Mouse (Mus musculus) embryonic facial prominence, embryonic 12.5 days (tissue): ENCODE data around the gene Camta1. TPM values are rescaled to one million over a fixed set of nuclear protein-coding genes. Genes with fewer than 3 reads are reported as not detected.

Experiments used
- ATAC-seq: fragments of 200-750 bp; cut with Nextera tagmentation; 2 replicates; pipeline ENCODE4 v1.8.0; 2017; ENCODE audit not compliant: insufficient number of reproducible peaks, insufficient read depth, low FRiP score, low TSS enrichment
- H3K27ac ChIP-seq: fragments of 300-500 bp; sonication (generic); 2 replicates; pipeline ENCODE4 v1.5.1; 2016; ENCODE audit warnings: mild to moderate bottlenecking
- H3K27me3 ChIP-seq: fragments of 300-500 bp; sonication (generic); 2 replicates; pipeline ENCODE4 v1.6.1; 2016; ENCODE audit warnings: mild to moderate bottlenecking, moderate library complexity
- H3K36me3 ChIP-seq: fragments of 300-500 bp; sonication (generic); 2 replicates; pipeline ENCODE4 v1.6.1; 2016; ENCODE audit warnings: mild to moderate bottlenecking
- H3K4me1 ChIP-seq: fragments of 300-500 bp; sonication (generic); 2 replicates; pipeline ENCODE4 v1.6.1; 2016
- H3K4me2 ChIP-seq: fragments of 300-500 bp; sonication (generic); replicated peaks from 2 replicates; pipeline ENCODE4 v1.6.1; 2016; ENCODE audit warnings: mild to moderate bottlenecking, moderate library complexity
- H3K4me3 ChIP-seq: fragments of 300-500 bp; sonication (generic); 2 replicates; pipeline ENCODE4 v1.5.1; 2016; ENCODE audit warnings: mild to moderate bottlenecking
- H3K9ac ChIP-seq: fragments of 300-500 bp; sonication (generic); 2 replicates; pipeline ENCODE4 v1.6.1; 2016; ENCODE audit warnings: mild to moderate bottlenecking, moderate library complexity
- H3K9me3 ChIP-seq: fragments of 300-500 bp; sonication (generic); 2 replicates; pipeline ENCODE4 v1.6.1; 2016; ENCODE audit warnings: mild to moderate bottlenecking, moderate library complexity
- WGBS: fragments of 180-500 bp; shearing (Covaris S2); methylation state at CpG from one replicate; pipeline ENCODE4 v1.1.7; 2016; 5-methylcytosine and 5-hydroxymethylcytosine counted together
- polyA plus RNA-seq: library from polyadenylated mRNA; unstranded; fragments of >200 nt; fragmentation: Nextera tagmentation; extraction: Ambion mirVana; gene quantifications from 2 replicates; pipeline ENCODE4 v1.2.1, GENCODE M21; 2016

The Camta1 gene
- polyA plus RNA-seq, 1 experiment from 2014 or later, result 115 TPM

- H3K36me3 ChIP-seq, result no peaks in the 10 kb centered on the region
- no peak overlapping the region for H3K4me2 ChIP-seq
- H3K9ac ChIP-seq, result no peak overlapping the region
- no peak overlapping the region for H3K4me3 ChIP-seq
- H3K4me1 ChIP-seq, result peaks cover 19% of the 10 kb centered on the region
- H3K9me3 ChIP-seq, result no peaks in the 10 kb centered on the region
- H3K27me3 ChIP-seq, result no peaks in the 10 kb centered on the region
- WGBS, result 93% methylated on average over 7 of the region's 7 CpGs
- H3K27ac ChIP-seq, result no peak overlapping the region
- no peak for ATAC-seq
Observed at GRCm38 (mm10) chr4:151414952-151415351, 446.7 kb downstream of the Camta1 start.

- H3K9me3 ChIP-seq, result 0 out of 2 replicates have a peak, but pooled peaks cover 5% of the 10 kb centered on the region
- H3K4me1 ChIP-seq, result peaks cover 14% of the 10 kb centered on the region
- ATAC-seq, result no peak
- H3K4me3 ChIP-seq, result no peak overlapping the region
- no peak overlapping the region for H3K27ac ChIP-seq
- H3K36me3 ChIP-seq, result no peaks in the 10 kb centered on the region
- H3K27me3 ChIP-seq, result no peaks in the 10 kb centered on the region
- peak overlapping the region; percentile 22; the same call in 1 of the 2 replicates for H3K4me2 ChIP-seq
- H3K9ac ChIP-seq, result no peak overlapping the region
- 28% methylated on average over 14 of the region's 14 CpGs for WGBS
Observed at GRCm38 (mm10) chr4:151411641-151412061, 450.0 kb downstream of the Camta1 start.

GRCm38 (mm10) chr4:151411016-151411415, 450.7 kb downstream of the Camta1 start:
- no peak for ATAC-seq
- Histone ChIP-seq H3K4me2 (no peak overlapping the region), H3K27me3 (no peaks in the 10 kb centered on the region), H3K4me3 (no peak overlapping the region), H3K36me3 (no peaks in the 10 kb centered on the region), H3K9me3 (0 out of 2 replicates have a peak, but pooled peaks cover 5% of the 10 kb centered on the region), H3K27ac (no peak overlapping the region), H3K4me1 (peaks cover 14% of the 10 kb centered on the region), H3K9ac (no peak overlapping the region)
- WGBS, result 60% methylated on average over 3 of the region's 3 CpGs

- ATAC-seq, result no peak
- 70% methylated on average over 6 of the region's 6 CpGs for WGBS
- no peaks in the 10 kb centered on the region for H3K27me3 ChIP-seq
- H3K4me2 ChIP-seq, result no peak overlapping the region
- 0 out of 2 replicates have a peak, but pooled peaks cover 5% of the 10 kb centered on the region for H3K9me3 ChIP-seq
- H3K4me3 ChIP-seq, result no peak overlapping the region
- peaks cover 14% of the 10 kb centered on the region for H3K4me1 ChIP-seq
- no peaks in the 10 kb centered on the region for H3K36me3 ChIP-seq
- H3K27ac ChIP-seq, result no peak overlapping the region
- H3K9ac ChIP-seq, result no peak overlapping the region
Observed at GRCm38 (mm10) chr4:151409291-151409690, 452.4 kb downstream of the Camta1 start.

- no peaks in the 10 kb centered on the region for H3K27me3 ChIP-seq
- no peak overlapping the region for H3K4me3 ChIP-seq
- no peaks in the 10 kb centered on the region for H3K36me3 ChIP-seq
- no peak for ATAC-seq
- H3K4me1 ChIP-seq, result peaks cover 14% of the 10 kb centered on the region
- 0 out of 2 replicates have a peak, but pooled peaks cover 5% of the 10 kb centered on the region for H3K9me3 ChIP-seq
- 54% methylated on average over 8 of the region's 8 CpGs for WGBS
- H3K27ac ChIP-seq, result no peak overlapping the region
- no peak overlapping the region for H3K4me2 ChIP-seq
- no peak overlapping the region for H3K9ac ChIP-seq
Observed at GRCm38 (mm10) chr4:151408811-151409210, 452.9 kb downstream of the Camta1 start.

GRCm38 (mm10) chr4:151408246-151408645, 453.4 kb downstream of the Camta1 start:
- no peak overlapping the region for H3K4me3 ChIP-seq
- 93% methylated on average over 4 of the region's 4 CpGs for WGBS
- peaks cover 14% of the 10 kb centered on the region for H3K4me1 ChIP-seq
- H3K27ac ChIP-seq, result no peak overlapping the region
- H3K9me3 ChIP-seq, result 0 out of 2 replicates have a peak, but pooled peaks cover 5% of the 10 kb centered on the region
- H3K9ac ChIP-seq, result no peak overlapping the region
- no peaks in the 10 kb centered on the region for H3K36me3 ChIP-seq
- no peak overlapping the region for H3K4me2 ChIP-seq
- ATAC-seq, result no peak
- no peaks in the 10 kb centered on the region for H3K27me3 ChIP-seq

GRCm38 (mm10) chr4:151407129-151407528, 454.5 kb downstream of the Camta1 start:
- H3K4me3 ChIP-seq, result no peak overlapping the region
- 95% methylated on average over 2 of the region's 2 CpGs for WGBS
- ATAC-seq, result no peak
- H3K4me1 ChIP-seq, result peaks cover 11% of the 10 kb centered on the region
- no peaks in the 10 kb centered on the region for H3K27me3 ChIP-seq
- no peak overlapping the region for H3K9ac ChIP-seq
- H3K9me3 ChIP-seq, result 0 out of 2 replicates have a peak, but pooled peaks cover 5% of the 10 kb centered on the region
- H3K36me3 ChIP-seq, result no peaks in the 10 kb centered on the region
- no peak overlapping the region for H3K27ac ChIP-seq
- H3K4me2 ChIP-seq, result no peak overlapping the region

- Histone ChIP-seq H3K9ac (no peak overlapping the region), H3K36me3 (no peaks in the 10 kb centered on the region), H3K4me2 (no peak overlapping the region), H3K27ac (no peak overlapping the region), H3K9me3 (0 out of 2 replicates have a peak, but pooled peaks cover 5% of the 10 kb centered on the region), H3K4me1 (no peaks in the 10 kb centered on the region; the same call in 1 of the 2 replicates), H3K27me3 (no peaks in the 10 kb centered on the region), H3K4me3 (no peak overlapping the region)
- ATAC-seq, result no peak
- WGBS, result 73% methylated on average over 17 of the region's 17 CpGs
Observed at GRCm38 (mm10) chr4:151404581-151405256, 457.0 kb downstream of the Camta1 start.

- H3K36me3 ChIP-seq, result no peaks in the 10 kb centered on the region
- ATAC-seq, result no peak; the same call in 1 of the 2 replicates
- H3K4me3 ChIP-seq, result no peak overlapping the region
- H3K27me3 ChIP-seq, result no peaks in the 10 kb centered on the region
- H3K4me2 ChIP-seq, result no peak overlapping the region
- H3K9me3 ChIP-seq, result no peaks in the 10 kb centered on the region
- WGBS, result 90% methylated on average over 22 of the region's 22 CpGs
- H3K27ac ChIP-seq, result no peak overlapping the region
- H3K9ac ChIP-seq, result no peak overlapping the region
- H3K4me1 ChIP-seq, result no peaks in the 10 kb centered on the region; the same call in 1 of the 2 replicates
Observed at GRCm38 (mm10) chr4:151401685-151402397, 459.8 kb downstream of the Camta1 start.

GRCm38 (mm10) chr4:151396536-151396935, 465.1 kb downstream of the Camta1 start:
- 0 out of 2 replicates have a peak, but pooled peaks cover 5% of the 10 kb centered on the region for H3K4me1 ChIP-seq

GRCm38 (mm10) chr4:151389345-151389744, 472.3 kb downstream of the Camta1 start:
- Histone ChIP-seq H3K4me2 (no peak overlapping the region), H3K4me1 (peaks cover 21% of the 10 kb centered on the region), H3K27ac (no peak overlapping the region), H3K9ac (no peak overlapping the region), H3K27me3 (peaks cover 13% of the 10 kb centered on the region), H3K4me3 (no peak overlapping the region), H3K9me3 (no peaks in the 10 kb centered on the region), H3K36me3 (no peaks in the 10 kb centered on the region)
- WGBS, result 54% methylated on average over 11 of the region's 11 CpGs
- ATAC-seq, result no peak

More at GRCm38 (mm10) chr4:151396536-151396935, 465.1 kb downstream of the Camta1 start:
- Histone ChIP-seq H3K27me3 (no peaks in the 10 kb centered on the region), H3K27ac (no peak overlapping the region), H3K4me3 (no peak overlapping the region), H3K4me2 (no peak overlapping the region), H3K9ac (no peak overlapping the region), H3K9me3 (no peaks in the 10 kb centered on the region), H3K36me3 (no peaks in the 10 kb centered on the region)
- 82% methylated on average over 7 of the region's 7 CpGs for WGBS
- ATAC-seq, result 0 out of 2 replicates have a peak, but pooled peaks have one; percentile 13
